ENCODE assay signal across 9 mouse cellular contexts in the genomic region with DNA sequence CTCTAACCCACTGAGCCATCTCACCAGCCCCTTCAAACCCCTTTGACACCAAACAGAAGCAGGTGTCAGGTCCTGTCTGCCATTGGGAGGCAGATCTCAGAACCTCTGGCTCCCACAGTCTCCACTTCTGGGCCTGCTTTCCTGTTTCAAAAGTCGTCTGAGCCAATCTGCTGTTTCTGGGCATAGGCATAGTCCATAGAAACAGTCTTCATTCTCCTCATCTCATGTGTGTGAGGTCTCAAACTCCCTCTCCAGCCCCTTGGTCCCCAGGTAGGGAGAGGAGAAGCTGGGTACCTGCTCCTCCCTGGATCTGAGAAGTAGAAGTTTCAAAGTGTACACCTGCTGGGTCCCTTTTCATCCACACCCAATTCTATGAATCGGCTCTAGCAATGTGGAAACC. TPM values are rescaled to one million over a fixed set of nuclear protein-coding genes. Genes with fewer than 3 reads are reported as not detected.
DNase-seq lines count a peak whose midpoint lies in the region; ATAC-seq and TF ChIP-seq lines count a peak whose summit lies in the region.
"Had no signal": no experiment of that assay in that cellular context is flagged by ENCODE, and none has a peak within 500 bp of the region (broad histone marks: within the 10 kb centered on the region; RNA-seq: fewer than 3 reads in every experiment).

No protein-coding gene starts in this region.

- H3K9me3 ChIP-seq in heart, embryonic 12.5 days (replicated peaks), result no peaks in the 10 kb centered on the region
- no peaks in the 10 kb centered on the region for H3K9me3 ChIP-seq in lung, embryonic 16.5 days (ENCODE audit: control insufficient read depth, low read length)
- no peaks in the 10 kb centered on the region for H3K9me3 ChIP-seq in hindbrain, postnatal 0 days (ENCODE audit: low read length)

- H3K4me1 ChIP-seq in heart, embryonic 12.5 days (replicated peaks), result peaks cover 13% of the 10 kb centered on the region
- peaks cover 10% of the 10 kb centered on the region for H3K4me1 ChIP-seq in lung, embryonic 16.5 days (replicated peaks; ENCODE audit: control insufficient read depth, insufficient read depth, low read length)
- no peaks in the 10 kb centered on the region for H3K4me1 ChIP-seq in hindbrain, postnatal 0 days (ENCODE audit: insufficient read depth, low read length)
- H3K4me1 ChIP-seq in olfactory bulb, adult 2 months (ENCODE audit: control insufficient read depth, insufficient read depth, low read length), result peaks cover 22% of the 10 kb centered on the region

- no peak for TF ChIP-seq CTCF in hindbrain, postnatal 0 days (IDR thresholded peaks at IDR 0.05; ENCODE audit: low read depth)
- no peak for TF ChIP-seq CTCF in olfactory bulb, adult 2 months (IDR thresholded peaks at IDR 0.05; ENCODE audit: insufficient read depth, low read depth, low read length)

- H3K36me3 ChIP-seq in heart, embryonic 12.5 days, result 0 out of 2 replicates have a peak, but pooled peaks cover 3% of the 10 kb centered on the region
- no peaks in the 10 kb centered on the region for H3K36me3 ChIP-seq in lung, embryonic 16.5 days (ENCODE audit: control insufficient read depth, insufficient read depth, low read length)
- no peaks in the 10 kb centered on the region; the same call in 1 of the 2 replicates for H3K36me3 ChIP-seq in hindbrain, postnatal 0 days (ENCODE audit: insufficient read depth, low read length)

- no peak for TF ChIP-seq POLR2A in olfactory bulb, adult 2 months (IDR thresholded peaks at IDR 0.05; ENCODE audit: insufficient read depth, low read depth, low read length)

- intact Hi-C loops in heart, postnatal 36 days (cut with DNase I), result no loop called here

- no peak for ATAC-seq in heart, embryonic 12.5 days (ENCODE audit: insufficient number of reproducible peaks, low FRiP score)
- ATAC-seq in lung, embryonic 16.5 days (ENCODE audit: low read depth), result no peak
- ATAC-seq in hindbrain, postnatal 0 days, result no peak

- 10% methylated on average over 2 of the region's 2 CpGs for WGBS in heart, embryonic 12.5 days
- 23% methylated on average over 2 of the region's 2 CpGs for WGBS in lung, embryonic 16.5 days
- 16% methylated on average over 2 of the region's 2 CpGs for WGBS in hindbrain, postnatal 0 days
- 11% methylated on average over 2 of the region's 2 CpGs for WGBS in olfactory bulb, adult 2 months

- H3K27me3 ChIP-seq in heart, embryonic 12.5 days (replicated peaks), result peaks cover 28% of the 10 kb centered on the region
- peaks cover 26% of the 10 kb centered on the region for H3K27me3 ChIP-seq in lung, embryonic 16.5 days (ENCODE audit: control insufficient read depth, insufficient read depth, low read depth, low read length)
- H3K27me3 ChIP-seq in hindbrain, postnatal 0 days (ENCODE audit: insufficient read depth, low read length), result no peaks in the 10 kb centered on the region

- H3K4me3 ChIP-seq in heart, embryonic 12.5 days, result peak overlapping the region; percentile 74
- H3K4me3 ChIP-seq in lung, embryonic 16.5 days (ENCODE audit: low read length), result no peak overlapping the region; the same call in 1 of the 2 replicates
- peak overlapping the region; percentile 86 for H3K4me3 ChIP-seq in hindbrain, postnatal 0 days (ENCODE audit: low read length)
- H3K4me3 ChIP-seq in olfactory bulb, adult 2 months (ENCODE audit: insufficient read depth, low read depth, low read length), result peak overlapping the region; percentile 88

- H3K27ac ChIP-seq in heart, embryonic 12.5 days (ENCODE audit: poor library complexity, severe bottlenecking), result peak overlapping the region; percentile 90
- H3K27ac ChIP-seq in lung, embryonic 16.5 days (ENCODE audit: low read length), result no peak overlapping the region
- H3K27ac ChIP-seq in hindbrain, postnatal 0 days, result peak overlapping the region; percentile 86
- peak overlapping the region; percentile 43 for H3K27ac ChIP-seq in olfactory bulb, adult 2 months (ENCODE audit: insufficient read depth, low read depth, low read length)

- DNase-seq in heart, postnatal 36 days, result no peak
- no peak for DNase-seq in lung, adult 18-20 months
- DNase-seq in hindbrain, postnatal 0 days (ENCODE audit: low spot score), result no peak
- DNase-seq in layer of hippocampus, postnatal 10 days (ENCODE audit: low spot score in 2 of 2), result no peak
- DNase-seq in MN1 (ENCODE audit: low spot score), result no peak
- DNase-seq: spleen, adult 18-20 months had no signal

- H3K4me2 ChIP-seq in heart, embryonic 12.5 days, result peak overlapping the region; percentile 78
- H3K4me2 ChIP-seq in lung, embryonic 16.5 days (ENCODE audit: low read depth, low read length), result peak overlapping the region; percentile 95
- H3K4me2 ChIP-seq in hindbrain, postnatal 0 days (ENCODE audit: low read depth, low read length), result peak overlapping the region; percentile 90

- peak overlapping the region; percentile 83; the same call in 1 of the 2 replicates for H3K9ac ChIP-seq in heart, embryonic 12.5 days
- H3K9ac ChIP-seq in lung, embryonic 16.5 days (ENCODE audit: low read length), result no peak overlapping the region
- H3K9ac ChIP-seq in hindbrain, postnatal 0 days (replicated peaks; ENCODE audit: low read length), result peak overlapping the region; percentile 72

RNA-seq across cellular contexts. Expression of a gene that starts 1.3 kb away (rescaled TPM):
- polyA plus RNA-seq in heart, embryonic 12.5 days (2016; fragmentation: Nextera tagmentation; extraction: Ambion mirVana), result 78.4 and 83.0 TPM in 2 replicates
- total RNA-seq in heart, postnatal 36 days (2021), result 10 to 100 TPM in 1 of 2 experiments, 1 to 10 TPM in 1; 9.4 to 10.1 TPM
- polyA plus RNA-seq in lung, embryonic 16.5 days (2015; fragmentation: Nextera tagmentation; extraction: Ambion mirVana), result 6.9 and 8.2 TPM in 2 replicates
- 111 and 122 TPM in 2 replicates for total RNA-seq in hindbrain, postnatal 0 days (2014; rRNA removed)
- 196 and 197 TPM in 2 replicates for polyA plus RNA-seq in hindbrain, postnatal 0 days (2015; fragmentation: Nextera tagmentation; extraction: Ambion mirVana)
- polyA plus RNA-seq in olfactory bulb, adult 2 months (2012; ENCODE audit: insufficient read depth, insufficient read length, low replicate concordance, missing spikeins), result not detected in 2 replicates
- 100 to 1,000 TPM; 147 to 157 TPM for total RNA-seq in layer of hippocampus, postnatal 10 days (2021)

RNA-seq across cellular contexts. Expression of a gene that starts 28.4 kb away (rescaled TPM):
- polyA plus RNA-seq in heart, embryonic 12.5 days (2016; fragmentation: Nextera tagmentation; extraction: Ambion mirVana), result not detected in 2 replicates
- total RNA-seq in heart, postnatal 36 days (2021), result not detected
- not detected in 2 replicates for polyA plus RNA-seq in lung, embryonic 16.5 days (2015; fragmentation: Nextera tagmentation; extraction: Ambion mirVana)
- total RNA-seq in hindbrain, postnatal 0 days (2014; rRNA removed), result not detected in 2 replicates
- not detected in 2 replicates for polyA plus RNA-seq in hindbrain, postnatal 0 days (2015; fragmentation: Nextera tagmentation; extraction: Ambion mirVana)
- polyA plus RNA-seq in olfactory bulb, adult 2 months (2012; ENCODE audit: insufficient read depth, insufficient read length, low replicate concordance, missing spikeins), result not detected in 2 replicates
- 1 to 10 TPM; 1.1 to 1.6 TPM for total RNA-seq in layer of hippocampus, postnatal 10 days (2021)

RNA-seq across cellular contexts. Expression of a gene that starts 33.6 kb away (rescaled TPM):
- polyA plus RNA-seq in heart, embryonic 12.5 days (2016; fragmentation: Nextera tagmentation; extraction: Ambion mirVana), result 3.7 and 4.0 TPM in 2 replicates
- total RNA-seq in heart, postnatal 36 days (2021), result 1 to 10 TPM; 1.2 to 1.5 TPM
- 2.3 and 2.8 TPM in 2 replicates for polyA plus RNA-seq in lung, embryonic 16.5 days (2015; fragmentation: Nextera tagmentation; extraction: Ambion mirVana)
- 116 and 127 TPM in 2 replicates for total RNA-seq in hindbrain, postnatal 0 days (2014; rRNA removed)
- 67.2 and 67.6 TPM in 2 replicates for polyA plus RNA-seq in hindbrain, postnatal 0 days (2015; fragmentation: Nextera tagmentation; extraction: Ambion mirVana)
- polyA plus RNA-seq in olfactory bulb, adult 2 months (2012; ENCODE audit: insufficient read depth, insufficient read length, low replicate concordance, missing spikeins), result not detected in 2 replicates
- 10 to 100 TPM; 48.2 to 53.9 TPM for total RNA-seq in layer of hippocampus, postnatal 10 days (2021)
